Mouse (Mus musculus) activated CD4-positive, CD25-positive, alpha-beta regulatory T cell, adult 4 months (primary cell): ENCODE measurements around the gene Olfr344. TPM values are rescaled to one million over a fixed set of nuclear protein-coding genes. Genes with fewer than 3 reads are reported as not detected.

ENCODE experiments used
- ATAC-seq: one replicate; pipeline ENCODE4 v1.8.0; 2017
- polyA plus RNA-seq, 2 experiments: library from polyadenylated mRNA; unstranded; fragments of 100-300 nt; shearing (Covaris generic); gene quantifications; one replicate each; pipeline ENCODE4 v1.2.1; 2017

Gene Olfr344
- polyA plus RNA-seq, result not detected

GRCm38 (mm10) chr2:36566362-36566761 lies at the start of gene Olfr344:
Gene Olfr344, plus strand, starts transcription at chr2:36566662.
- no peak for ATAC-seq

- ATAC-seq, result no peak
These were observed 41.8 kb upstream of the Olfr344 start, which contains the start of gene Olfr342 for GRCm38 (mm10) chr2:36524698-36525097. Gene Olfr342, plus strand, starts transcription at chr2:36524998.

GRCm38 (mm10) chr2:36565156-36565555 lies 1.3 kb upstream of the Olfr344 start:
- no peak for ATAC-seq

- ATAC-seq, result no peak
These were observed 560 bp downstream of the Olfr344 start for GRCm38 (mm10) chr2:36567022-36567421.

- ATAC-seq, result no peak
These were observed 1.4 kb downstream of the Olfr344 start for GRCm38 (mm10) chr2:36567845-36568244.

Other genes starting within 250 kb of the Olfr344 start
- gene Olfr338, start 193.1 kb upstream of the Olfr344 start, polyA plus RNA-seq, result under 1 TPM in 1 of 2 experiments, not detected in 1; 0.08 TPM
- gene Olfr339, start 147.7 kb upstream of the Olfr344 start, polyA plus RNA-seq, result not detected
- not detected for gene Olfr340, start 114.1 kb upstream of the Olfr344 start, polyA plus RNA-seq
- under 1 TPM in 1 of 2 experiments, not detected in 1; 0.07 TPM for gene Olfr341, start 84.2 kb upstream of the Olfr344 start, polyA plus RNA-seq
- gene Olfr342, start 41.7 kb upstream of the Olfr344 start, polyA plus RNA-seq, result not detected
- not detected for gene Olfr345, start 73.4 kb downstream of the Olfr344 start, polyA plus RNA-seq
- gene Olfr346, start 119.1 kb downstream of the Olfr344 start, polyA plus RNA-seq, result under 1 TPM in 1 of 2 experiments, not detected in 1; 0.29 TPM
- not detected for gene Olfr347, start 165.2 kb downstream of the Olfr344 start, polyA plus RNA-seq
- not detected for gene Olfr348, start 217.6 kb downstream of the Olfr344 start, polyA plus RNA-seq
- not detected for gene Olfr50, start 223.9 kb downstream of the Olfr344 start, polyA plus RNA-seq